Mouse (Mus musculus): ENCODE measurements around the gene Rgs7.

DNA sequence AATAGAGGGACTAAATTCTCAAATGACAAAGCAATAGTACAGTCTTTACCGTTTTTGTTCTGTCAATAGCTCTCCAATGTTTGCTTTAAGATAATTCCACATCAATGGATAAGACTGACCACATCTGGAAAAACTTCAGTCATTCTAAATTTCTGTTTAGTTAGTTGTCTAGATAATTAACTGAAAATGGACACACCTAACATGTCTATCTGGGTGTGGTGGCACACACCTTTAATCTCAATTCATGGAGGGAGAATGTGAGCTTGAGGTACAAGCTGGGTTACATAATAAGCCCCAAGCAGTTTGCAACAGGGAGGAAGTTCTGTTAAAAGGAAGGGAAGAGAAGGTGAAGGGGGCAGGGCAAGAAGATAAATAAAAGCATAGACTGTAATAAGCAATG, 45.0 kb upstream of the Rgs7 start:
- TF ChIP-seq CTCF (IDR thresholded peaks at IDR 0.05; ENCODE audit: insufficient read depth, low read length) (no peak), POLR2A (IDR thresholded peaks at IDR 0.05; ENCODE audit: borderline replicate concordance, extremely low read depth, low read depth, low read length) (no peak)

Measured in lung, adult 2 months (tissue).